Comparison of ENCODE assay signal across 9 mouse cellular contexts in the genomic region with DNA sequence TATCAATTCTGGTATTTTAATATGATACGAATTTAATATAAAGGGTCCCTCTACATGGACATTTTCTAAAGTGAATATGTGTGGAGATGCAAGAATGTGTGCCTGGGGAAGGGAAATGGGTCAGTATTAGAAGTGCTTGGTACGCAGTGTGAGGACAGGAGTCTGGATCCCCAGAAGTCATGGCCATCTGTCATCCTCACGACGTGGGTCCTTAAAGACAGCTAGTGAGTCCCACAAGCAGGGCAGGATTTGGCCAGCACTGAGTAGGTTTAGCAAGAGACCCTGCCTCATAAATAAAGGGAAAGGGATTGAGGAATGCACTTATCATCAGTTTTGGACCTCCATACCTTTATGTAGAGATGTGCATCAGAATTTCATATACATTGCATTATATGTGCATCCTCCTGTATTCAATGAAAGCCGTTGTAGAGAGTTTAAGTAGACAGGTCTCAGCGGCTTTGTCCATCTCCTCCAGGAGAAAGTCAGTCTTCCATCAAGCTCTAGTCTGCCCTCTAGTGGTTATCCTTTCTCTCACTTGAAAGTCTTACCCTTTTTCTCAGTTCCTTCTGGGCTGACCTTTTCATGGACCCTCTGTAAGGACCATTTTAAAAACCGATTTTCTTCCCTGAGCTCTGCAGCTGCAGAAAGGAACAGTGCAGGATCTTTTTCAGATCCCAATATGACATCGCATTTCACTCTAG.
DNase-seq lines count a peak whose midpoint lies in the region; TF ChIP-seq lines count a peak whose summit lies in the region.
"Had no signal": no experiment of that assay in that cellular context is flagged by ENCODE, and none has a peak within 500 bp of the region (broad histone marks: within the 10 kb centered on the region; RNA-seq: fewer than 3 reads in every experiment).

No protein-coding gene starts in this region.

- no peaks in the 10 kb centered on the region for H3K27me3 ChIP-seq in E14TG2a.4 (ENCODE audit: insufficient read depth, low read length)
- H3K27me3 ChIP-seq: liver, embryonic 15.5 days had no signal

- peaks cover 23% of the 10 kb centered on the region for H3K4me1 ChIP-seq in E14TG2a.4 (replicated peaks; ENCODE audit: low read depth, low read length)
- H3K4me1 ChIP-seq: liver, embryonic 15.5 days had no signal

- TF ChIP-seq CTCF in E14TG2a.4 (conservative IDR thresholded peaks at IDR 0.05; ENCODE audit: low read length) = peak; percentile 48

- H3K9me3 ChIP-seq in E14TG2a.4 (ENCODE audit: low read length) = peaks cover 24% of the 10 kb centered on the region; the same call in 1 of the 2 replicates
- H3K9me3 ChIP-seq: liver, embryonic 15.5 days had no signal

- DNase-seq in cerebellum, postnatal 25 days = peak; percentile 15 to 34
- DNase-seq in cerebellum, adult 9-11 months = no peak
- peak; percentile 2 to 14 for DNase-seq in kidney, postnatal 36 days
- no peak for DNase-seq in kidney, adult 11 months
- DNase-seq in embryo, embryonic 11 days = peak; percentile 81
- DNase-seq in T-cell, adult 2 months (ENCODE audit: low spot score) = no peak
- no peak for DNase-seq in gastrocnemius, adult 18-20 months (ENCODE audit: low spot score)

- no peak overlapping the region for H3K4me3 ChIP-seq in E14TG2a.4 (replicated peaks; ENCODE audit: low read length)
- H3K4me3 ChIP-seq: liver, embryonic 15.5 days had no signal

- no peaks in the 10 kb centered on the region for H3K36me3 ChIP-seq in E14TG2a.4 (ENCODE audit: insufficient read depth, low read length)
- H3K36me3 ChIP-seq: liver, embryonic 15.5 days had no signal

Comparison
In these comparisons a context has a peak if more than half of its experiments do, and no peak if none do; other contexts are left out.
1. DNase-seq: peak in cerebellum, postnatal 25 days (2 of 2), kidney, postnatal 36 days (2 of 2) and embryo, embryonic 11 days (single experiment); none in cerebellum, adult 9-11 months (single experiment), kidney, adult 11 months (single experiment), T-cell, adult 2 months (single experiment) and gastrocnemius, adult 18-20 months (single experiment).